Mouse (Mus musculus) kidney, adult 2 months (tissue): ENCODE measurements at regions not wholly inside any gene's neighbourhood (a gene's known extent, or its start where the extent isn't known, plus 50 kb on each side); places are given as distances from the start of the nearest gene placed in this dataset.

Experiments
- CTCF ChIP-seq: fragments of 200-500 bp; conservative IDR thresholded peaks from 2 replicates; pipeline ENCODE4 v1.5.1; 2011; ENCODE audit warnings: low read depth, mild to moderate bottlenecking, control low read depth, low read length, moderate library complexity, mixed read lengths; ENCODE audit not compliant: insufficient read depth, insufficient read length
- POLR2A ChIP-seq: fragments of 200-500 bp; IDR thresholded peaks from one replicate; pipeline ENCODE4 v1.6.1; 2011; ENCODE audit warnings: low read depth, low read length, control low read depth

GRCm38 (mm10) chr3:41332481-41332880 lies 223.1 kb upstream of the Jade1 start:
- TF ChIP-seq POLR2A (no peak), CTCF (no peak)
